Mouse (Mus musculus): ENCODE data around the gene C1qb. TPM values are rescaled to one million over a fixed set of nuclear protein-coding genes. Genes with fewer than 3 reads are reported as not detected.

Gene C1qb
- polyA plus RNA-seq, 1 experiment from 2014 or later: 48.6 TPM

GRCm38 (mm10) chr4:136833619-136834351, 52.2 kb downstream of the C1qb start:
- no peaks in the 10 kb centered on the region for H3K9me3 ChIP-seq (ENCODE audit: control insufficient read depth, low read length)
- peak overlapping the region; percentile 82 for H3K4me3 ChIP-seq (replicated peaks; ENCODE audit: low read length)
- WGBS: 33% methylated on average over 21 of the region's 21 CpGs
- H3K27ac ChIP-seq: no peak overlapping the region
- no peaks in the 10 kb centered on the region for H3K27me3 ChIP-seq (ENCODE audit: control insufficient read depth, insufficient read depth, low read length)
- DNase-seq (ENCODE audit: low spot score): no peak
- H3K4me2 ChIP-seq (replicated peaks): peak overlapping the region; percentile 93
- peak overlapping the region; percentile 87 for H3K9ac ChIP-seq
- ATAC-seq (ENCODE audit: low FRiP score): no peak
- H3K4me1 ChIP-seq (replicated peaks; ENCODE audit: control insufficient read depth, insufficient read depth, low read length): peaks cover 73% of the 10 kb centered on the region
- no peaks in the 10 kb centered on the region for H3K36me3 ChIP-seq (replicated peaks; ENCODE audit: control insufficient read depth, insufficient read depth)

- Histone ChIP-seq H3K36me3 (replicated peaks; ENCODE audit: control insufficient read depth, insufficient read depth) (no peaks in the 10 kb centered on the region), H3K4me1 (replicated peaks; ENCODE audit: control insufficient read depth, insufficient read depth, low read length) (peaks cover 69% of the 10 kb centered on the region), H3K27me3 (ENCODE audit: control insufficient read depth, insufficient read depth, low read length) (no peaks in the 10 kb centered on the region), H3K4me2 (replicated peaks) (peak overlapping the region; percentile 93), H3K9ac (peak overlapping the region; percentile 87), H3K4me3 (replicated peaks; ENCODE audit: low read length) (no peak overlapping the region), H3K9me3 (ENCODE audit: control insufficient read depth, low read length) (no peaks in the 10 kb centered on the region), H3K27ac (no peak overlapping the region)
- WGBS: 71% methylated on average over 16 of the region's 16 CpGs
- ATAC-seq (ENCODE audit: low FRiP score) (no peak), DNase-seq (ENCODE audit: low spot score) (no peak)
These were observed 53.3 kb downstream of the C1qb start for GRCm38 (mm10) chr4:136832559-136833232.

GRCm38 (mm10) chr4:136830272-136830823, 55.6 kb downstream of the C1qb start:
- H3K9ac ChIP-seq: no peak overlapping the region
- no peak overlapping the region for H3K27ac ChIP-seq
- H3K4me1 ChIP-seq (replicated peaks; ENCODE audit: control insufficient read depth, insufficient read depth, low read length): peaks cover 67% of the 10 kb centered on the region
- no peaks in the 10 kb centered on the region for H3K27me3 ChIP-seq (ENCODE audit: control insufficient read depth, insufficient read depth, low read length)
- H3K4me2 ChIP-seq (replicated peaks): peak overlapping the region; percentile 13; the same call in 1 of the 2 replicates
- H3K4me3 ChIP-seq (replicated peaks; ENCODE audit: low read length): no peak overlapping the region
- no peaks in the 10 kb centered on the region for H3K36me3 ChIP-seq (replicated peaks; ENCODE audit: control insufficient read depth, insufficient read depth)
- ATAC-seq (ENCODE audit: low FRiP score) (no peak), DNase-seq (ENCODE audit: low spot score) (no peak)
- 49% methylated on average over 9 of the region's 9 CpGs for WGBS
- H3K9me3 ChIP-seq (ENCODE audit: control insufficient read depth, low read length): no peaks in the 10 kb centered on the region

Other genes starting within 250 kb of the C1qb start
- 26.6 and 28.1 TPM in 2 replicates for gene Ephb2, start 50.2 kb downstream of the C1qb start, polyA plus RNA-seq (2014; fragmentation: Nextera tagmentation; extraction: Ambion mirVana)
- 29.5 and 30.5 TPM in 2 replicates for gene C1qc, start 6.9 kb upstream of the C1qb start, polyA plus RNA-seq (2014; fragmentation: Nextera tagmentation; extraction: Ambion mirVana)
- 29.9 and 33.4 TPM in 2 replicates for gene C1qa, start 12.6 kb upstream of the C1qb start, polyA plus RNA-seq (2014; fragmentation: Nextera tagmentation; extraction: Ambion mirVana)
- 13.8 and 15.5 TPM in 2 replicates for gene Epha8, start 70.6 kb upstream of the C1qb start, polyA plus RNA-seq (2014; fragmentation: Nextera tagmentation; extraction: Ambion mirVana)
- gene Zbtb40, start 162.6 kb upstream of the C1qb start, polyA plus RNA-seq (2014; fragmentation: Nextera tagmentation; extraction: Ambion mirVana): 4.5 and 5.0 TPM in 2 replicates

All from hindbrain, embryonic 14.5 days (tissue).